Mouse (Mus musculus): ENCODE data around the gene Ttc39a. TPM values are rescaled to one million over a fixed set of nuclear protein-coding genes. Genes with fewer than 3 reads are reported as not detected.

Ttc39a gene
- polyA plus RNA-seq, 1 experiment from 2014 or later, result 3.8 TPM

DNA sequence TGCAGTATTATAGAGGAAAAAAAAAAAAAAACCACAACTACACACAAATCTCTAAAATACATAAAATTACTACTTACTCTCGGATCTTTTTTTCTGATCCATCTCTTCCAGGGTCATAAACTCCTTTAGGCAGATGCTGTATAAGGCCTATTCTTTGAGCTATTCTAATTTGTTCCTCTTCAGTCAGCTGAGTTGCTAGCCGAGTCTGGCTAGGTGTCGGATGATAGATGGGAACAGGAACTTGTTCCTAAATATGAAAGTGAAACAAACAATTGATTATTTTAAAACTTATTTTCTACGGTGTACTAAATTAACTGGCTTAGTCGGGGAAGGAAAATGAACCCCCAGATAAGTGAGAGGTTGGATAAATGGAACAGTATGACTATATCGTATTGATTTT, 50.4 kb downstream of the Ttc39a start:
- no peak for DNase-seq (ENCODE audit: low spot score)
- H3K36me3 ChIP-seq (ENCODE audit: control insufficient read depth, insufficient read depth, low read length), result no peaks in the 10 kb centered on the region
- H3K4me2 ChIP-seq (ENCODE audit: low read depth, low read length, severe bottlenecking), result no peak overlapping the region
- H3K4me1 ChIP-seq (replicated peaks; ENCODE audit: control insufficient read depth, insufficient read depth, low read length), result no peaks in the 10 kb centered on the region
- no peak overlapping the region for H3K9ac ChIP-seq (ENCODE audit: low read length)
- H3K4me3 ChIP-seq (ENCODE audit: low read depth, low read length), result no peak overlapping the region
- WGBS, result 93% methylated on average over 6 of the region's 6 CpGs
- H3K9me3 ChIP-seq (ENCODE audit: control insufficient read depth, low read length), result no peaks in the 10 kb centered on the region
- no peak overlapping the region for H3K27ac ChIP-seq (ENCODE audit: low read depth, low read length)
- H3K27me3 ChIP-seq (ENCODE audit: control insufficient read depth, insufficient read depth, low read length), result no peaks in the 10 kb centered on the region
- ATAC-seq (replicated peaks; ENCODE audit: low FRiP score), result no peak

DNA sequence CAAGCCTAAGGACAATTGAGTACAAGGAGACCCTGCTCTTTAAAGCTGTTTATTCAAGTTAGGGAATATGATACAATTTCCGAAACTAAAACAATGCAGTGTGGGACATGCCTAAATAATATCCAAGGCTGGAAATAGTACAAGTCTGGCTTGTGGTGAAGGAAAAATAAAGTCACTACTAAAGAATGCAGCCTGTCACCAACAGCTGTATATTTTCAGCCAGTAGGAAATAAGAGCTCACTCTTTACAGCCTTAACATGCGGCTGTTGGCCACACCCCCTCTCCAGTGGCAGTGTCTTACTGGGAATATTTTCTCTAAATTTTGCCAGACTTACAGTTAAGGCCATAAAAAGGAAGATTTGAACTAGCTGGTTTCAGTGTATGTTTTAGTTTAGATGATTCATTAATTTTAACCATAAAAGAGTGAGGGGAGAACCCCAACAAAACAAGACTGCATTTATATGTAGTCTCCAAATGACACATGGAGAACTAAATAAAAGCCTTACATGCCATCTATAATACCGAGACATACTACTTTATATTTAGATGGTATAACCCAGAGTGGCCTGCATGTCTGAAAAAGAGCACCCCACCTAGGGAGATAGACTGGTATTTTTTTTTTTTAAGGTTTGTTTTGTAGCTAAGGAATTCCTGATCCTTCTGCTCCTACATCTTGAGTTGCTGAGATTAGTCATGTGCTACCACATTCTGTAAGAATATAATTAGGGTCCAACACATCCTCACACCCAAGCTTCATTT, 54.2 kb downstream of the Ttc39a start:
- no peak overlapping the region for H3K9ac ChIP-seq (ENCODE audit: low read length)
- H3K4me2 ChIP-seq (ENCODE audit: low read depth, low read length, severe bottlenecking), result no peak overlapping the region
- ATAC-seq (replicated peaks; ENCODE audit: low FRiP score), result no peak
- no peaks in the 10 kb centered on the region for H3K9me3 ChIP-seq (ENCODE audit: control insufficient read depth, low read length)
- H3K4me1 ChIP-seq (replicated peaks; ENCODE audit: control insufficient read depth, insufficient read depth, low read length), result no peaks in the 10 kb centered on the region
- no peak for DNase-seq (ENCODE audit: low spot score)
- H3K36me3 ChIP-seq (ENCODE audit: control insufficient read depth, insufficient read depth, low read length), result no peaks in the 10 kb centered on the region
- H3K27ac ChIP-seq (ENCODE audit: low read depth, low read length), result no peak overlapping the region
- 81% methylated on average over 3 of the region's 3 CpGs for WGBS
- no peak overlapping the region for H3K4me3 ChIP-seq (ENCODE audit: low read depth, low read length)
- H3K27me3 ChIP-seq (ENCODE audit: control insufficient read depth, insufficient read depth, low read length), result no peaks in the 10 kb centered on the region

GRCm38 (mm10) chr4:109463892-109464291, 57.5 kb downstream of the Ttc39a start:
- H3K27ac ChIP-seq (ENCODE audit: low read depth, low read length), result no peak overlapping the region
- DNase-seq (ENCODE audit: low spot score), result no peak
- no peak overlapping the region for H3K4me2 ChIP-seq (ENCODE audit: low read depth, low read length, severe bottlenecking)
- H3K9ac ChIP-seq (ENCODE audit: low read length), result no peak overlapping the region
- H3K4me3 ChIP-seq (ENCODE audit: low read depth, low read length), result no peak overlapping the region
- H3K9me3 ChIP-seq (ENCODE audit: control insufficient read depth, low read length), result no peaks in the 10 kb centered on the region
- H3K36me3 ChIP-seq (ENCODE audit: control insufficient read depth, insufficient read depth, low read length), result no peaks in the 10 kb centered on the region
- no peaks in the 10 kb centered on the region for H3K27me3 ChIP-seq (ENCODE audit: control insufficient read depth, insufficient read depth, low read length)
- ATAC-seq (replicated peaks; ENCODE audit: low FRiP score), result no peak
- no peaks in the 10 kb centered on the region for H3K4me1 ChIP-seq (replicated peaks; ENCODE audit: control insufficient read depth, insufficient read depth, low read length)

DNA sequence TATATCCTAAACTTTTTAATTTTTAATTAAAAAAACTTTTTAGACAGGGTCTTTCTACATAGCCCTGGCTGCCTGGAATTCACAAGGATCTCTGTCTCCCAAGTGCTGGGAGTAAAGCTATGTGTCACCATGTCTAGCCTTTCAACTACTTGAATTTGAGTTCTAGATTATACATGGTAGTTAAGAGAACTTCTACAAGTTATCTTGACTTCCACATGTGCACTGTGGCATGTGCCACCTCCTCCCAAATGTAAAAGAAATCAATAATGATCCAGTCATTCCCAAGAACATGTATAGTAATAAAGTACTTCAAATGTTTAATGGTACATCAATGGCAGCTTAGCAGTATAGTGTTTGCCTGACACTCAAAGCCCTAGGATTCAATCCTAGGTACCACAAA, 61.3 kb downstream of the Ttc39a start:
- Histone ChIP-seq H3K36me3 (ENCODE audit: control insufficient read depth, insufficient read depth, low read length) (no peaks in the 10 kb centered on the region), H3K9ac (ENCODE audit: low read length) (no peak overlapping the region)

DNA sequence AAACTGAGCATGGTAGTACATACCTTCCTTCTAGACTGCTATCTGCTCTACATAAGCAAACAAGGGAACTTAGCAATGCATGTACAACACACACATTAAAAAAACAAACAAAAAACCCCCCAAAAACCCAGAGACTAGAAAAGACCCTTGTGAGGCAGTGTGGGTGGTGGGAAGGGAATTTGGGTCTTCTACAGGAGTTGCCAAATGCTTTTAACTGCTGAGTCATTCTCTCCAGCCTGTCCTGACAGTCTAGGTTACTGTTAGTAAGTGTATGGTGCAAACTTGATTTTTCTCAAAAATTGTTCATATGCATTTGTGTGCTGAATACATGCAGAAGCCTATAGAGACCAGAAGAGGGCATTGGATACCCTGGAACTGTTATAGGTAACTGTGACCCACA, 65.2 kb downstream of the Ttc39a start:
- Histone ChIP-seq H3K9me3 (ENCODE audit: control insufficient read depth, low read length) (no peaks in the 10 kb centered on the region), H3K36me3 (ENCODE audit: control insufficient read depth, insufficient read depth, low read length) (no peaks in the 10 kb centered on the region), H3K9ac (ENCODE audit: low read length) (no peak overlapping the region), H3K4me3 (ENCODE audit: low read depth, low read length) (no peak overlapping the region), H3K27ac (ENCODE audit: low read depth, low read length) (no peak overlapping the region), H3K27me3 (ENCODE audit: control insufficient read depth, insufficient read depth, low read length) (no peaks in the 10 kb centered on the region), H3K4me1 (replicated peaks; ENCODE audit: control insufficient read depth, insufficient read depth, low read length) (peaks cover 5% of the 10 kb centered on the region; the same call in 1 of the 2 replicates), H3K4me2 (ENCODE audit: low read depth, low read length, severe bottlenecking) (no peak overlapping the region)
- ATAC-seq (replicated peaks; ENCODE audit: low FRiP score), result no peak
- DNase-seq (ENCODE audit: low spot score), result no peak

More for the DNA sequence above, 61.3 kb downstream of the Ttc39a start:
- H3K27me3 ChIP-seq (ENCODE audit: control insufficient read depth, insufficient read depth, low read length), result no peaks in the 10 kb centered on the region
- DNase-seq (ENCODE audit: low spot score) (no peak), ATAC-seq (replicated peaks; ENCODE audit: low FRiP score) (no peak)
- no peak overlapping the region for H3K4me3 ChIP-seq (ENCODE audit: low read depth, low read length)
- no peaks in the 10 kb centered on the region for H3K9me3 ChIP-seq (ENCODE audit: control insufficient read depth, low read length)
- no peak overlapping the region for H3K4me2 ChIP-seq (ENCODE audit: low read depth, low read length, severe bottlenecking)
- H3K4me1 ChIP-seq (replicated peaks; ENCODE audit: control insufficient read depth, insufficient read depth, low read length), result no peaks in the 10 kb centered on the region
- H3K27ac ChIP-seq (ENCODE audit: low read depth, low read length), result no peak overlapping the region

DNA sequence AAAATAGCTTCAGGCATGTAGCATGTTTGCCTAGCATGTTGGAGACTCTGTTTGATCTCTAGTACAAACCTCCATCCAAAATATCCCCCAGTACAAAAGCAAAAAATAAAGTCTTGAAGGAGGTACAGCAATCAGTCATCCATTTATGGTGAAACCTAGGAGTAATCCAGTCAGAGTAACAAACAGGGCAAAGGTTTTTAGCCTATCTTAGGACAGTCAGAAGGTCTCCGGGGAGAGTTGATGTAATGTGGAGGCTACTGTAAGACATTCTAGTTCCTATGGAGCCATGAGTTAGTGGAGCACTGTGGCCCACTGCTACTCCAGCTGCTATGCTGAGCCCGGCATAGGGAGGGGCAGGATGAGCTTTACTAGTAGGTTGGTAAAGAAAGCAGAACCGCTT, 66.1 kb downstream of the Ttc39a start:
- Histone ChIP-seq H3K4me3 (ENCODE audit: low read depth, low read length) (no peak overlapping the region), H3K4me1 (replicated peaks; ENCODE audit: control insufficient read depth, insufficient read depth, low read length) (peaks cover 5% of the 10 kb centered on the region; the same call in 1 of the 2 replicates), H3K27ac (ENCODE audit: low read depth, low read length) (no peak overlapping the region), H3K27me3 (ENCODE audit: control insufficient read depth, insufficient read depth, low read length) (no peaks in the 10 kb centered on the region), H3K4me2 (ENCODE audit: low read depth, low read length, severe bottlenecking) (no peak overlapping the region), H3K36me3 (ENCODE audit: control insufficient read depth, insufficient read depth, low read length) (no peaks in the 10 kb centered on the region), H3K9ac (ENCODE audit: low read length) (no peak overlapping the region), H3K9me3 (ENCODE audit: control insufficient read depth, low read length) (no peaks in the 10 kb centered on the region)
- ATAC-seq (replicated peaks; ENCODE audit: low FRiP score) (no peak), DNase-seq (ENCODE audit: low spot score) (no peak)
- WGBS, result 92% methylated on average over 3 of the region's 3 CpGs

DNA sequence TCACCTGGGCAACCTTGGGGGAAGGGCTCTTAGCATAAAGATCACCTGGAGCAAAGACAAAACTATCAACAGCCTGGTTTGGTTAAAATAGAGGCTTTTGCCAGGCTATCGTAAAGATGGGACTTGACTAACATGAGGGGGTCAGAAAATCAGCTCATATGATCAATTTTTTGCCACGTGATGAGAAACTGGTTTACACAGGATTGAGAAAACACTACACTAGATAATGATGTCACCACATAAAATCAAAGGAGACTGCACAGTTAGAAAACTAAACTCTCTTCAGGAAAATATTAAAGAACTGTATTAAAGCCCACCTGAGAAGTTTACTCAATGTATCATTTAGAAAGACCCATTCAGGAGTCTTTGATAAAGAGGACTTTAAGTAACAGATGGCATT, 68.7 kb downstream of the Ttc39a start:
- Histone ChIP-seq H3K27ac (ENCODE audit: low read depth, low read length) (no peak overlapping the region), H3K4me1 (replicated peaks; ENCODE audit: control insufficient read depth, insufficient read depth, low read length) (peaks cover 5% of the 10 kb centered on the region; the same call in 1 of the 2 replicates), H3K9me3 (ENCODE audit: control insufficient read depth, low read length) (no peaks in the 10 kb centered on the region), H3K9ac (ENCODE audit: low read length) (no peak overlapping the region), H3K4me2 (ENCODE audit: low read depth, low read length, severe bottlenecking) (peak overlapping the region; percentile 70; the same call in 1 of the 2 replicates), H3K36me3 (ENCODE audit: control insufficient read depth, insufficient read depth, low read length) (no peaks in the 10 kb centered on the region), H3K27me3 (ENCODE audit: control insufficient read depth, insufficient read depth, low read length) (no peaks in the 10 kb centered on the region), H3K4me3 (ENCODE audit: low read depth, low read length) (peak overlapping the region; percentile 72)
- DNase-seq (ENCODE audit: low spot score) (no peak), ATAC-seq (replicated peaks; ENCODE audit: low FRiP score) (no peak)
- 61% methylated on average over 2 of the region's 2 CpGs for WGBS

GRCm38 (mm10) chr4:109475577-109476553, 69.4 kb downstream of the Ttc39a start:
- H3K9me3 ChIP-seq (ENCODE audit: control insufficient read depth, low read length), result no peaks in the 10 kb centered on the region
- H3K4me2 ChIP-seq (ENCODE audit: low read depth, low read length, severe bottlenecking), result peak overlapping the region; percentile 70
- H3K27me3 ChIP-seq (ENCODE audit: control insufficient read depth, insufficient read depth, low read length), result no peaks in the 10 kb centered on the region
- under 1% methylated on average over 50 of the region's 68 CpGs for WGBS
- H3K36me3 ChIP-seq (ENCODE audit: control insufficient read depth, insufficient read depth, low read length), result no peaks in the 10 kb centered on the region
- peak; percentile 85 for ATAC-seq (replicated peaks; ENCODE audit: low FRiP score)
- peak overlapping the region; percentile 88 for H3K9ac ChIP-seq (ENCODE audit: low read length)
- DNase-seq (ENCODE audit: low spot score), result peak; percentile 81
- peak overlapping the region; percentile 90 for H3K27ac ChIP-seq (ENCODE audit: low read depth, low read length)
- H3K4me1 ChIP-seq (replicated peaks; ENCODE audit: control insufficient read depth, insufficient read depth, low read length), result peaks cover 5% of the 10 kb centered on the region; the same call in 1 of the 2 replicates
- H3K4me3 ChIP-seq (ENCODE audit: low read depth, low read length), result peak overlapping the region; percentile 72

Measured in forebrain, embryonic 11.5 days (tissue).